Mouse (Mus musculus) common myeloid progenitor, adult 5-6 weeks (primary cell): ENCODE measurements around the gene Tbc1d25. TPM values are rescaled to one million over a fixed set of nuclear protein-coding genes. Genes with fewer than 3 reads are reported as not detected.

Source experiments
- ATAC-seq: replicated peaks from 2 replicates; pipeline ENCODE4 v1.8.0; 2016; ENCODE audit warnings: low read depth, mild to moderate bottlenecking, moderate TSS enrichment, inconsistent platforms; ENCODE audit not compliant: poor library complexity, severe bottlenecking
- total RNA-seq: library from RNA; stranded (forward); fragments of 200-1000, 187-1606 nt; gene quantifications from 2 replicates; pipeline ENCODE4 v1.2.3, GENCODE M21; 2017

Tbc1d25 gene
- total RNA-seq, 1 experiment from 2014 or later = 5.2 TPM

DNA sequence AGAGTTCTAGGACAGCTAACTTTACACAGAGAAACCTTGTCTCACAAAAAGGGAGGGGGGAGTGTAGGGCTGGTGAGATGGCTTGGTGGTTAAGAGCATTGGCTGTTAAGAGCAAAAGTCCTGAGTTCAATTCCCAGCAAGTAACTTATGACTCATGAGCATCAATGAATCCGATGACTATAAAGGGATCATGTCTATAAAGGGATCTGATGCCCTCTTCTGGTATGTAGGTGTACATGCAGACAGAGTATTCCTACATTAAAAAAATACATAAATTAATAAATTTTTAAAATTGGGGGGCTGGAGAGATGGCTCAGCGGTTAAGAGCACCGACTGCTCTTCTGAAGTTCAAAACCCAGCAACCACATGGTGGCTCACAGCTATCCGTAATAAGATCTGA, 60.7 kb downstream of the Tbc1d25 start:
- 0 out of 2 replicates have a peak, but pooled peaks have one; percentile 47 for ATAC-seq

DNA sequence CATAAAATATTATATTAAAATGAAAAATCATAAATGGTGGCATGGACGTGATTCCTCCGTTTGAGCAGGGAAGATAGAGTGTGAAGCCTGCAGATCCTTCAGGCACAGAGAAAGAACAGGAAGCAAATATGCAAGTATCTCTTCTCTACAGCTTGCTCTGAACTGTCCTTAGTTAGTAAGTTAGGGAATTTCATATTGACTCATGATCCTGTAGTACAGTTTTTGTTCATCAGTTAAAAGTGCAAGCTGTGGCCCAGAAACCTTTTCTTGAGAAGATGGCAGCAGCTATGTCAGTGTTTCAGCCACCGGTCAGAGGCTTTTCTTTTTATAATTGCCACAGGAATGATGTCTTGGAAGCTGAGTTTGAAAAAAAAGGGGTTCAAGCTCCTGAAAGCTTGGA, 71.0 kb downstream of the Tbc1d25 start:
- no peak for ATAC-seq

Other genes with a start within 250 kb of the Tbc1d25 start
- not detected in 2 replicates for gene Eras, start 247.6 kb downstream of the Tbc1d25 start, total RNA-seq
- 11.0 and 13.1 TPM in 2 replicates for gene Hdac6, start 228.3 kb downstream of the Tbc1d25 start, total RNA-seq
- gene Gata1, start 198.1 kb downstream of the Tbc1d25 start, total RNA-seq = 46.7 and 51.4 TPM in 2 replicates
- not detected in 2 replicates for gene Glod5, start 157.7 kb downstream of the Tbc1d25 start, total RNA-seq
- gene Suv39h1, start 101.4 kb downstream of the Tbc1d25 start, total RNA-seq = 60.0 and 70.0 TPM in 2 replicates
- 68.8 and 74.5 TPM in 2 replicates for gene Was, start 85.7 kb downstream of the Tbc1d25 start, total RNA-seq
- 25.8 and 29.6 TPM in 2 replicates for gene Wdr13, start 43.3 kb downstream of the Tbc1d25 start, total RNA-seq
- gene Rbm3, start 30.3 kb downstream of the Tbc1d25 start, total RNA-seq = 1,314 and 1,321 TPM in 2 replicates
- 58.5 and 66.5 TPM in 2 replicates for gene Ebp, start 17.3 kb upstream of the Tbc1d25 start, total RNA-seq
- 0.05 TPM in 1 of 2 replicates, not detected in the other for gene Porcn, start 30.3 kb upstream of the Tbc1d25 start, total RNA-seq
- gene Ftsj1, start 76.2 kb upstream of the Tbc1d25 start, total RNA-seq = 20.6 and 26.4 TPM in 2 replicates
- gene Slc38a5, start 95.0 kb upstream of the Tbc1d25 start, total RNA-seq = 18.5 and 20.0 TPM in 2 replicates
- not detected in 2 replicates for gene Ssxb10, start 151.2 kb upstream of the Tbc1d25 start, total RNA-seq
- gene Ssxb9, start 190.8 kb upstream of the Tbc1d25 start, total RNA-seq = not detected in 2 replicates
- not detected in 2 replicates for gene Ssxb1, start 237.1 kb upstream of the Tbc1d25 start, total RNA-seq